Mouse (Mus musculus) heart, postnatal 10 days (tissue): Measurements from ENCODE around the gene Hoxc13. TPM values are rescaled to one million over a fixed set of nuclear protein-coding genes. Genes with fewer than 3 reads are reported as not detected.

Source experiments
- DNase-seq, 2 experiments: peaks; one replicate each; pipeline ENCODE4 v3.0.0; 2021
- intact Hi-C: fragments of 180-260 bp; cut with DNase I; formaldehyde crosslinking; loops from one replicate; pipeline ENCODE4 v1.15.1; 2025
- total RNA-seq, 2 experiments: library from RNA; stranded (reverse); gene quantifications; 2 replicates each; pipeline ENCODE4 v1.2.3; 2021

The Hoxc13 gene
- total RNA-seq = not detected

DNA sequence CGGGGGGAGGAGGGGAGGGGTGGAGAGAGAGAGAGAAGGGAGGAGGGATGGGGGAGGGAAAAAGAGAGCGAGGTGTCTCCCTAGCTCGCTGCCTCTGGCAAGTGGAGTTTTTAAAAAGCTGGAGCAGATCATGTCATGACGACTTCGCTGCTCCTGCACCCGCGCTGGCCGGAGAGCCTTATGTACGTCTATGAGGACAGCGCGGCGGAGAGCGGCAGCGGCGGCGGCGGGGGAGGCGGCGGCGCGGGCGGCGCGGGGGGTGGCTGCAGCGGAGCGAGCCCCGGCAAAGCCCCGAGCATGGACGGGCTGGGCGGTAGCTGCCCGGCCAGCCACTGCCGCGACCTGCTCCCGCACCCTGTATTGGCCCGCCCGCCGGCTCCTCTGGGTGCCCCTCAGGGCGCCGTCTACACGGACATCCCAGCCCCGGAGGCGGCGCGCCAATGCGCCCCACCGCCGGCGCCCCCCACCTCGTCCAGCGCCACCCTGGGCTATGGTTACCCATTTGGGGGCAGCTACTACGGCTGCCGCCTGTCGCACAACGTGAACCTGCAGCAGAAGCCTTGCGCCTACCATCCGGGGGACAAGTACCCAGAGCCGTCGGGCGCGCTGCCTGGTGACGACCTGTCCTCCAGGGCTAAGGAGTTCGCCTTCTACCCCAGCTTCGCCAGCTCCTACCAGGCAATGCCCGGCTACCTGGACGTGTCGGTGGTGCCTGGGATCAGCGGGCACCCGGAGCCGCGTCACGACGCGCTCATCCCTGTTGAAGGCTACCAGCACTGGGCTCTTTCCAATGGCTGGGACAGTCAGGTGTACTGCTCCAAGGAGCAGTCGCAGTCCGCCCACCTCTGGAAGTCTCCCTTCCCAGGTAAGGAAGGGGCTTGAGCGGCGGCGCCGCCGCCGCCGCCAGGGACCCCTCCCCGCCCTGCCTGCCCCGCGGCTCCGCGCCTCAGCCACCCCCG, at the start of gene Hoxc13:
Hoxc13 (plus strand) TSS at position 51 of the 959 bp plus-strand sequence.
- intact Hi-C loops = no loop called here
- DNase-seq = no peak

GRCm38 (mm10) chr15:102885803-102886202, 35.1 kb upstream of the Hoxc13 start:
- no peak for DNase-seq
- intact Hi-C loops = no loop called here

DNA sequence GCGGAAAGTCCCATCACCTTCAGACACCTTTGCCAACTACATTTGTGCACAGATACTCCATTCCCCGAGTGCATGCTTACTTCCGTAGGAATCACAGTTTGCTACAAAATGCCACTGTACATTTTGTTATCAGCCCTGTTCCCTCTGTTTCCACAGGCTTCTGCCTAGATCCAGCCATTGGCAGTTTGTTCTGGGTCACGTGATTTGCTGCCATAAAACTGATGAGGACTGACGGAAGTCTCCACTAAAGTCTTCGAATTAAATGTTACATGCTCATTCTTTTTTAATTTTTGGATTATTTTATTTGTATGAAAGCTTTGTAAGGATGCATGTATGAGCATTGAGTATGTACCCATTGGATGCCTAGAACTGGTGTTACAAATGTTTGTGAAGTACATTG, 25.8 kb upstream of the Hoxc13 start:
- no peak for DNase-seq
- intact Hi-C loops = no loop called here

DNA sequence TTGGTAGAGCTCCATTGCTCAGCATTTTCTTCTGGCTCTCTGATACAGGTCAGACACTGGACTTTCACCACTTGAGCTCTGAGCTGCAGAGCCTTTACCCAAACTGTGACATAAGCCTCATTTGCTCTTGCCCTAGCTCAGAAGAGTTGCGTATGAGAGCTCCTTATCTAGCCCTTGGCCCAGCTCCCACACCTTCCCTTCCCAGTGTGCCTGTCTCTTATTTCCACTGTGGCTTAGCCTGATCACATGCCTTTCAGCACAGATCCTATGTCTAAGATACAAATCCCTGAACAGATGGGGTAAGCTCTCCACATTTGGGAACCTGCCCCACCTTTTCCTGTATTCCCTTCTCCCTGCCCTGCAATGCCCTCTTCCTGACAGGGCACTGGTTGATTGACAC, 16.0 kb upstream of the Hoxc13 start:
- intact Hi-C loops = no loop called here
- no peak for DNase-seq

DNA sequence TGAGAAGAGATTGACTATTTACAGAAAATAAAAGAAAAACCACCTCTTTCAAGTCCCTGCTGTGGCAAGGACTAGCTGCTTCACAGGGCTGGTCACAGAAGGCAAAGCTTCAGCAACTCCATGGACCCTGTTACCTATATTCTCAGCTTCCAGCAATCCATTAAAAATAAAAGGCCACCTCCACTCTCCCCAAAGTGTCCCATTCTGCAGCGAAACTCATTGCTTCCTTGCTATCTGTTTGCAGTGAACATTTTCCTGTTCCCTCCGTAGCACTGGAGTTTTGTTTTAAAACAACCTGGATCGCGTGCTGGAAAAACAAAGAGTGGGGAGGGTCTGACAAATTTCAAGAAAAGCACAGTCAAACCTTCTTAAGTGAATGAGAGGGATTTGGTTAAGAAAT, 11.4 kb upstream of the Hoxc13 start:
- intact Hi-C loops = no loop called here

DNA sequence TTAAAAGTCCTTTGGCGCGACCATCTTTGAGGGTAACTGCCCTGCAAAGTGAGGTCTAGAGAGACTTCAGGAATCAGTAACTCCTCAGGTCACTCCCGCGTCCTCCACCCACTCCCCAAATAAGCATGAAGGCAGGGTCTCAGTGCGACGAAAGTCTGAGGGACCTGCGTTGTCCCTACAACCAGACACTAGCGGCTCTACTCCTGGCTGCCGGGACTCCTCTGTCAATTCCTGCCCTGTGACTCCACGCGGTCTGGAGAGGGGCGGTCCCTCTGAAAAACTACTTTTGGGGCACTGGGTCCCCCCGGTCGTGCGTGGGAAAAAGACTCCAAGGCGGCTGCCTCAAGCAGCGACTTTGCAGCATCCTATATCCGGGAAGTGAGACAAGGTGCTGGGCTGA, 10.9 kb upstream of the Hoxc13 start:
- intact Hi-C loops = no loop called here
- DNase-seq = no peak

More for the DNA sequence above, 11.4 kb upstream of the Hoxc13 start:
- DNase-seq = no peak

DNA sequence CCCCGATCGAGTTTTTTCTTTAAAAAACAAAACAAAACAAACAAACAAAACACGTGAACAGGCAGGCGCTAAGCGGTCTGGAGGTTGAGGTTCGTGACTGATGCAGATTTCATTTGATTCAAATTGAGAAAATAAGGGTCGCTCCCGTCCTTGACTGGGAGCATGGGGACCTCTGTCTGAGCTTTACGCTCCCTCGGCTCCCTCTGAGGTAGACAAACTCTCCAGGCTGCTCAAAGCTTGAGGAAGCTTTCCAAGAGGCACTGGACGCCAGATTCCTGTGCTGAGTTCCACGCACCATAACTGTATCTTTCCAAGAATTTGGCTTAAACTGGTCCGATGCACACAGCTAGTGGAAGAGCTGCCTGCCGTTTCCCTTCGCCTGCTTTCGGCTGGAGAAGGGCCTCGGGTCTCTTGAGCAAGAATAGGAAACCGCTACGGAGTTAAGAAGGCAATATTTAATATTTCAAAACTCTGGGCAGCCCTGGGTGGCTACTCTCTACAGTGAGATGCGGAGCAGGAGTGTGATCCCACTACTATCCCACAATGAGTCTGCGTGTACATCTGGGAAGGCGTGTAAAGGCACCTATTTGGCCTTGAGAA, 10.3 kb upstream of the Hoxc13 start:
- DNase-seq = no peak
- intact Hi-C loops = no loop called here

GRCm38 (mm10) chr15:102913038-102913585, 7.8 kb upstream of the Hoxc13 start:
- intact Hi-C loops = no loop called here
- DNase-seq = no peak

DNA sequence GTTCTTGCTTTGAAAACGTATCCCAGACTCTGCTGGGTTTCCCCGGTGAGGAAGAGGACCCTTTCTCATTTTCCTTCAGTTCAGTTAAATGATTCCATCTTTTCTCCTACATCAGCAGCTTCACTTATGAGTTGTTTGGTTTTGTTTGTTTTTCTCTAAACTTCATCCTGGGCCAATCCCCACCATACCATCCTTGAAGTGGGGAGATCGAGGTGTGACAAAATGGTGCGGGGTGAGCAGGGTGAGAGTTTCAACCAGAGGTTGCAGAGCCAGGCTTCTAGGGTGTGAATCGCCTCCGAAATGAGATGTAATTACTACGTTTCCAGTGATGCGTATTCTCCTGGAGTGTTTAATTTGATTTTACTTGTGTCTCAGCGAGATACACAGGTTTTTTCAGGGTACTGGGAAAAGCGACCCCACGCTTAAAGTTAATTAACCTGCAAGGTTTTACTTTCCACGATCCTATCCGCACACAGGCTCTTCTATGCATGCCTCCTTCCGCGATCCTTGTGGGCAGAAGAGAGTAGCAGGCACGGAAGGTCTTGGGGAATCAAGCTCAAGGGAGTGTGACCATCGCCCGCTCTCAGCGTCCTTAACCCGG, 2.8 kb upstream of the Hoxc13 start:
- intact Hi-C loops = no loop called here
- DNase-seq = no peak

DNA sequence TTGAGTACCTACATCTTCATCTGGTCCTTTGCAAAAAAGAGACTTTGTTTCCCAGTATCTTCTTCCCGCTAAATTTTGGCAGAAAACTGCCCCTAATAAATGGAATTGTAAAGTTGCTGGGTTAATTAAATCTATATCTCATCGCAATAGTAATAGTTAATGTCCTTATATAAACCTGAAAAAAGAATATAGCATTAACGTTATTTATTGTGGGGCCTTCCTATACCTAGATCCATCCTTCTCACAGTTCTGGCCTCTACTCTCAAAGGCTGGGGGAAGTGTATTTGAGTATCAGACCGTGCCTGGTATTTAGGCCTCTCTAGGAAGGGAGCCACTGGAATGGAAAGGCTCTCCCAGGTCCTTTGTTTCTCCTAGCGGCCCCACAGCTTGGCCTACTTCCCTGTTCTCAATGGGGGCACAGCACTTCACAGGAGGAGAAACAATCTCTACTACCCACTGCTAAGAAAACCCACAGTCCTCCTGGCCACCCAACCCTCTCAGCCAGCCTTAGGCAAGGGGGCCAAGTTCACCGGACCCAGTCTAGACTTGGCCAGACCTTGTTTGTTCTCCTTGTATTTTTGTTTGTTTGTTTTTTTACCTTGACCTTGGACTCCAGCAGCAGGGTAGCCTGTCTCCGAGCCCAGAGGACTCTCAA, 2.2 kb upstream of the Hoxc13 start:
- intact Hi-C loops = no loop called here
- DNase-seq = no peak

DNA sequence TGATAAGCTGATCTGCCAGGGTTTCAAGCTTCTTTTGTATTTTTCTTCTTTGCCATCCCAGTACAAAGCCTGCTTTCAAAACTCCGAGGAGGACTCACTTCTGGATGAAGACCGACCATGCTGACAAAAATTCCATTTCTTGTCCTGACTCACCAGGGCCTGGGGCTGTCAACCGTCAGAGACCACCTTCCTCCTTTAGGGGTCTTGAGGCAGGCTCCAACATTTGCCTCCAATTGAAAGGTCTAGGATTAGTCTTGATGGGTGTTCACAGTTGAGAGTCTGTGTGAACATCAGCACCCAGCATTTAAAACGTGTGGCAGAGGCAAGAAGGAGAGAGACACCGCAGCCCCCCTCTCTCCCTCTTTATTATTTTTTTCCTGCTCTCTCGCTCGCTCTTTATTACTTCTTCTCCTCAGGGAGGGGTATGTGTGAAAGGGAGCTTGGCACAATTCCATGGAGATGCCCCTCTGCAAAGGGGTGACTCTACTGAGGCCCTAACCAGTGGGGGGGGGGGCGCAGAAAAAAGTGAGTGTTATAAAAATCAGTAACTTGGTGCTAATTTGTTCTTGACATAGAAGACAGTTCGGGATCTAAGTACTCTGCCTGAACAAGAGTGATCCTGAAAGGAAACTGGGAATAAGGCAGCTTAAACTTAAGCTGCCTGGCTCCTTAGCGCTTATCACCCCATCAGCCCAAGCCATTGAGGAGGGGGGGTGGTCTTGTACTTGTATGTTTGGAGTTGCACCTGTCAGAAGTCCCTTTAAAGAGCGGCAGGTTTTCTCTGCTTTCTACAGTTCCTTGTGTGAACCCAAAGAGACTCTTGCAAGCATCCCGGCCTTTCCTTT, 1.3 kb upstream of the Hoxc13 start:
- intact Hi-C loops = no loop called here
- DNase-seq = no peak

DNA sequence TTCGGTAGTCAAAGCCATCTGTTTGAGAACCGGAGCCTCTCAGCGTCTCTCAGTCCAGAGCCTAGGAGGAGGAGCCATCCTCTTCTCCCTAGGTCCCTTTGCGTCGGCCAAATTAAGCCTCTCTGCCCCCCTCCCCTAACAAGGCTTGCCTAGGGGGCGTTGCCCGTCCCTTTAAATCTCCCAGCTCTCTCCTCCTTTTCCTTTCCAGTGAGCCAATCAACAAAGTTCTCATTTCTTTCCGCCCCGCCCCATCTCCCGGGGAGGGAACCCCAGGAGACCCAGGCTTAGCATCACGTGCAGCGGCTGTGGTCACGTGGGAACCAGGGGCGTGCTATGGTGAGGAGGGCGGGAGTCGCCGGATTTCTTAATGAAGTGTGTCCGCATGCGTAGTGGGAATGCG, 284 bp upstream of the Hoxc13 start:
- peak; percentile 28 to 30 for DNase-seq
- intact Hi-C loops = no loop called here

DNA sequence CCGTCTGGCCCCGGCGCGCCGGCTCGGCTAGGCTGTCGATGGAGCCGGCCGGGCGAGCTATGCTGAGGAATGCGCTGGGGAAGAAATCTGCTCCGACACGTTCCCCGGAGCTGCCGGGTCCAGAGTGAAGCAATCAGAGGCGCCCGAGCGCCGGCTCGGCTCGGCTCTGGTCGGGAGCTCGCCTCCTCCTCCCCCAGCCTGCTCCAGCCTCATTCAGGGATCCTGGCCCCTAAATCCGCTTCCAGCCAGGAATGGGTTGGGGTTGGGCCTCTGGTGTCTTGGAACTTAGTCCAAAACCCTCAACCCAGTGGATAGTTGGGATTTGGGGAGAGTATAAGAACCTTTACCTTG, 1.1 kb downstream of the Hoxc13 start:
- peak in 1 of 2 experiments; percentile 37 for DNase-seq
- intact Hi-C loops = no loop called here

- no peak for DNase-seq
- intact Hi-C loops = no loop called here
These were observed 2.0 kb downstream of the Hoxc13 start for GRCm38 (mm10) chr15:102922636-102923500.

GRCm38 (mm10) chr15:102927032-102927645, 6.2 kb downstream of the Hoxc13 start:
- DNase-seq = no peak
- intact Hi-C loops = no loop called here

DNA sequence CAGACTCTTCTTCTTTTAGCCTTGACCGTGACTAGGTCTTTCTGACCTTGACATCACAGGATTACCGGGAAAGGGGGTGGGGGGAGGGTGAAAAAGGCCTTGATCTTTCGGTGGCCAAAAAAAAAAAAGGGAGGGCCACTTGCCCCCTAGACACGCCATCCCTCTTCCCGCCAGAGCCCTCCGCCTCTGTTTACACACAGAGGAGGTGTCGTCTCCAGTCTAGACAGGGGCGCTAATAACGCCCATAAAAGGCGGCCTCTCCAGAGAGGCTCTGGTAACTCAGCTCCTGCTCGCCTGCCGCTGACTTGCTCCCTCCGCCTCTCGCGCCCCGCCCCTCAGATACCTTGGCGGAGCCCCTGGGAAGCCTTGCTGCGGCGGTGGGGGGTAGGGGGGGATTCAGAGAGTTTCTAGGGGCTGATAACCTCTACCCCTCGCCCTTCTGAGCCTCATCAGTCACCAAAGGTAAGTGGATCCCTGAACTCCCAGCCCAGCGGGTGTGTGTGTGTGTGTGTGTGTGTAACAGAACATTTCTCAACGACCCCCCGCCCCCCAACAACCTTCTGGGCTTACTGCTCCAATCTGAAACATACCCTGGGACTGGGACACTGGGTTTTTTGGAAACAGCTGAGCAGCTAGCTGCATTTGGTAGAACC, 10.9 kb downstream of the Hoxc13 start:
- DNase-seq = no peak
- intact Hi-C loops = no loop called here

- DNase-seq = no peak
- intact Hi-C loops = no loop called here
These were observed 13.5 kb downstream of the Hoxc13 start for GRCm38 (mm10) chr15:102934438-102934837.

DNA sequence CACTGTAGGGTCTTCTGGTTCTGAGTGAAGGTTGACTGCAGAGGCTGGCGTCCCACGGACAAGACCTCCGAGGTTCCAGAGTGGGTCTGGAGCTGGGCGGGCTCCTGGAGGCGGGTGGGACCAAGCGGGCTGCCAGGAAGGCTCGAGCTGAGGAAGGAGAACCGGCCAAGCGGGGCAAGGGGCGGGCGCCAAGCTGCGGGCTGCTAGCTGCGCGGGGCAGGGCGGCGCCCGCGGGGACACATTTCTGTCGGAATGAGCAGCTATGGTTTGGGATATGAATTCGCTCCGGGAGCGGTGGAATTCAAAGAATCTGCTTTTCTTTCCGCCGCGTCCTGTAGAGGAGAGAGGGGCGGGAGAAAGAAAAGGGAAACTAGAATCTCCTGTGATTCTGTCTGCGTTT, 14.0 kb downstream of the Hoxc13 start:
- DNase-seq = no peak
- intact Hi-C loops = no loop called here
